In genomic region chr5:137758921-137759534, GRCm38 (mm10) we compare ENCODE assay signal across 15 mouse cellular contexts. TPM values are rescaled to one million over a fixed set of nuclear protein-coding genes. Genes with fewer than 3 reads are reported as not detected.
DNase-seq lines count a peak whose midpoint lies in the region; ATAC-seq lines count a peak whose summit lies in the region.
"Had no signal": no experiment of that assay in that cellular context is flagged by ENCODE, and none has a peak within 500 bp of the region (broad histone marks: within the 10 kb centered on the region; RNA-seq: fewer than 3 reads in every experiment).

No protein-coding gene starts in this region.

- H3K4me3 ChIP-seq in forebrain, embryonic 13.5 days = no peak overlapping the region
- H3K4me3 ChIP-seq in forebrain, embryonic 11.5 days (ENCODE audit: low read depth, low read length) = no peak overlapping the region
- H3K4me3 ChIP-seq in lung, embryonic 15.5 days = no peak overlapping the region
- no peak overlapping the region for H3K4me3 ChIP-seq in forebrain, embryonic 16.5 days (replicated peaks; ENCODE audit: low read length)
- peak overlapping the region; percentile 18; the same call in 1 of the 2 replicates for H3K4me3 ChIP-seq in neural tube, embryonic 15.5 days (replicated peaks)
- H3K4me3 ChIP-seq: myocyte had no signal

- H3K36me3 ChIP-seq in forebrain, embryonic 13.5 days (ENCODE audit: poor library complexity, severe bottlenecking) = peaks cover 33% of the 10 kb centered on the region
- no peaks in the 10 kb centered on the region; the same call in 1 of the 2 replicates for H3K36me3 ChIP-seq in forebrain, embryonic 11.5 days (ENCODE audit: control insufficient read depth, insufficient read depth, low read length)
- H3K36me3 ChIP-seq in lung, embryonic 15.5 days = peaks cover 29% of the 10 kb centered on the region
- no peaks in the 10 kb centered on the region for H3K36me3 ChIP-seq in forebrain, embryonic 16.5 days (ENCODE audit: control insufficient read depth, insufficient read depth)
- peaks cover 11% of the 10 kb centered on the region; the same call in 1 of the 2 replicates for H3K36me3 ChIP-seq in neural tube, embryonic 15.5 days

- no peak overlapping the region for H3K4me2 ChIP-seq in forebrain, embryonic 13.5 days
- H3K4me2 ChIP-seq in forebrain, embryonic 11.5 days (ENCODE audit: low read depth, low read length, severe bottlenecking) = no peak overlapping the region
- no peak overlapping the region for H3K4me2 ChIP-seq in lung, embryonic 15.5 days
- no peak overlapping the region for H3K4me2 ChIP-seq in forebrain, embryonic 16.5 days (ENCODE audit: low read length)
- peak overlapping the region; percentile 44 for H3K4me2 ChIP-seq in neural tube, embryonic 15.5 days

- peak overlapping the region; percentile 18; the same call in 1 of the 2 replicates for H3K9ac ChIP-seq in forebrain, embryonic 13.5 days
- H3K9ac ChIP-seq in forebrain, embryonic 11.5 days (ENCODE audit: low read length) = no peak overlapping the region
- no peak overlapping the region for H3K9ac ChIP-seq in lung, embryonic 15.5 days
- H3K9ac ChIP-seq in forebrain, embryonic 16.5 days (replicated peaks; ENCODE audit: low read depth, low read length) = no peak overlapping the region
- H3K9ac ChIP-seq in neural tube, embryonic 15.5 days (replicated peaks) = peak overlapping the region; percentile 30; the same call in 1 of the 2 replicates

- H3K27me3 ChIP-seq in forebrain, embryonic 13.5 days = no peaks in the 10 kb centered on the region
- H3K27me3 ChIP-seq in forebrain, embryonic 11.5 days (ENCODE audit: control insufficient read depth, insufficient read depth, low read length) = no peaks in the 10 kb centered on the region
- no peaks in the 10 kb centered on the region for H3K27me3 ChIP-seq in lung, embryonic 15.5 days
- H3K27me3 ChIP-seq in forebrain, embryonic 16.5 days (replicated peaks; ENCODE audit: control insufficient read depth, insufficient read depth, low read length) = no peaks in the 10 kb centered on the region
- H3K27me3 ChIP-seq in neural tube, embryonic 15.5 days (replicated peaks) = no peaks in the 10 kb centered on the region

- no peak for ATAC-seq in forebrain, embryonic 13.5 days
- no peak for ATAC-seq in forebrain, embryonic 11.5 days (replicated peaks; ENCODE audit: low FRiP score)
- no peak for ATAC-seq in lung, embryonic 15.5 days (ENCODE audit: borderline replicate concordance, extremely low read depth, low FRiP score, low TSS enrichment)
- no peak for ATAC-seq in forebrain, embryonic 16.5 days
- ATAC-seq in neural tube, embryonic 15.5 days (ENCODE audit: low FRiP score) = no peak
- no peak for ATAC-seq in megakaryocyte progenitor cell, adult 5-6 weeks (replicated peaks; ENCODE audit: poor library complexity)

- H3K4me1 ChIP-seq in forebrain, embryonic 13.5 days = peaks cover 53% of the 10 kb centered on the region
- H3K4me1 ChIP-seq in forebrain, embryonic 11.5 days (replicated peaks; ENCODE audit: control insufficient read depth, insufficient read depth, low read length) = no peaks in the 10 kb centered on the region
- H3K4me1 ChIP-seq in lung, embryonic 15.5 days = peaks cover 18% of the 10 kb centered on the region
- H3K4me1 ChIP-seq in forebrain, embryonic 16.5 days (replicated peaks; ENCODE audit: control insufficient read depth, insufficient read depth, low read length) = peaks cover 40% of the 10 kb centered on the region
- peaks cover 27% of the 10 kb centered on the region for H3K4me1 ChIP-seq in neural tube, embryonic 15.5 days

- no peaks in the 10 kb centered on the region for H3K9me3 ChIP-seq in forebrain, embryonic 13.5 days (replicated peaks)
- H3K9me3 ChIP-seq in forebrain, embryonic 11.5 days (ENCODE audit: control insufficient read depth, low read length) = no peaks in the 10 kb centered on the region
- H3K9me3 ChIP-seq in lung, embryonic 15.5 days = no peaks in the 10 kb centered on the region
- no peaks in the 10 kb centered on the region for H3K9me3 ChIP-seq in forebrain, embryonic 16.5 days (ENCODE audit: control insufficient read depth, low read length)
- H3K9me3 ChIP-seq in neural tube, embryonic 15.5 days (replicated peaks) = no peaks in the 10 kb centered on the region

- 92% methylated on average over 19 of the region's 19 CpGs for WGBS in forebrain, embryonic 13.5 days
- 91% methylated on average over 19 of the region's 19 CpGs for WGBS in forebrain, embryonic 11.5 days
- 87% methylated on average over 19 of the region's 19 CpGs for WGBS in lung, embryonic 15.5 days
- 81% methylated on average over 19 of the region's 19 CpGs for WGBS in forebrain, embryonic 16.5 days
- WGBS in neural tube, embryonic 15.5 days = 84% methylated on average over 19 of the region's 19 CpGs

- H3K27ac ChIP-seq in forebrain, embryonic 13.5 days = peak overlapping the region; percentile 59
- H3K27ac ChIP-seq in forebrain, embryonic 11.5 days (ENCODE audit: low read depth, low read length) = no peak overlapping the region
- peak overlapping the region; percentile 24; the same call in 1 of the 2 replicates for H3K27ac ChIP-seq in lung, embryonic 15.5 days
- H3K27ac ChIP-seq in forebrain, embryonic 16.5 days (ENCODE audit: low read length) = peak overlapping the region; percentile 25
- H3K27ac ChIP-seq in neural tube, embryonic 15.5 days (replicated peaks) = peak overlapping the region; percentile 80

- no peak for DNase-seq in forebrain, embryonic 11.5 days (ENCODE audit: low spot score)
- DNase-seq in lung, adult 18-20 months = no peak
- DNase-seq in urinary bladder, postnatal 14 days (ENCODE audit: low spot score) = no peak
- DNase-seq: B cell, adult 2 months; gastrocnemius, postnatal 25 days; kidney, adult 8-10 months; liver; lung, postnatal 36 days; thymus, postnatal 25 days had no signal

RNA-seq across cellular contexts. Expression of gene Tsc22d4, which starts 13.5 kb away (rescaled TPM):
- polyA plus RNA-seq in forebrain, embryonic 13.5 days (2015; fragmentation: Nextera tagmentation; extraction: Ambion mirVana) = 64.3 and 71.0 TPM in 2 replicates
- 81.1 and 83.5 TPM in 2 replicates for polyA plus RNA-seq in forebrain, embryonic 11.5 days (2014; fragmentation: Nextera tagmentation; extraction: Ambion mirVana)
- 136 and 150 TPM in 2 replicates for polyA plus RNA-seq in lung, embryonic 15.5 days (2015; fragmentation: Nextera tagmentation; extraction: Ambion mirVana)
- 69.1 and 72.2 TPM in 2 replicates for polyA plus RNA-seq in forebrain, embryonic 16.5 days (2015; fragmentation: Nextera tagmentation; extraction: Ambion mirVana)
- 110 and 134 TPM in 2 replicates for polyA plus RNA-seq in neural tube, embryonic 15.5 days (2015; fragmentation: Nextera tagmentation; extraction: Ambion mirVana)
- total RNA-seq in megakaryocyte progenitor cell, adult 5-6 weeks (2015) = 39.6 and 58.5 TPM in 2 replicates
- total RNA-seq in megakaryocyte progenitor cell, adult 5-6 weeks (2017) = 92.1 and 96.5 TPM in 2 replicates

RNA-seq across cellular contexts. Expression of gene Nyap1, which starts 17.6 kb away (rescaled TPM):
- 25.0 and 26.5 TPM in 2 replicates for polyA plus RNA-seq in forebrain, embryonic 13.5 days (2015; fragmentation: Nextera tagmentation; extraction: Ambion mirVana)
- 3.8 and 4.4 TPM in 2 replicates for polyA plus RNA-seq in forebrain, embryonic 11.5 days (2014; fragmentation: Nextera tagmentation; extraction: Ambion mirVana)
- polyA plus RNA-seq in lung, embryonic 15.5 days (2015; fragmentation: Nextera tagmentation; extraction: Ambion mirVana) = 1.6 and 1.8 TPM in 2 replicates
- polyA plus RNA-seq in forebrain, embryonic 16.5 days (2015; fragmentation: Nextera tagmentation; extraction: Ambion mirVana) = 52.3 and 59.8 TPM in 2 replicates
- polyA plus RNA-seq in neural tube, embryonic 15.5 days (2015; fragmentation: Nextera tagmentation; extraction: Ambion mirVana) = 32.7 and 41.3 TPM in 2 replicates
- total RNA-seq in megakaryocyte progenitor cell, adult 5-6 weeks (2015) = 0.02 and 0.05 TPM in 2 replicates
- total RNA-seq in megakaryocyte progenitor cell, adult 5-6 weeks (2017) = 0.07 and 0.17 TPM in 2 replicates

RNA-seq across cellular contexts. Expression of gene Ppp1r35, which starts 19.6 kb away (rescaled TPM):
- polyA plus RNA-seq in forebrain, embryonic 13.5 days (2015; fragmentation: Nextera tagmentation; extraction: Ambion mirVana) = 38.3 and 45.0 TPM in 2 replicates
- polyA plus RNA-seq in forebrain, embryonic 11.5 days (2014; fragmentation: Nextera tagmentation; extraction: Ambion mirVana) = 72.8 and 77.9 TPM in 2 replicates
- polyA plus RNA-seq in lung, embryonic 15.5 days (2015; fragmentation: Nextera tagmentation; extraction: Ambion mirVana) = 33.7 and 33.9 TPM in 2 replicates
- polyA plus RNA-seq in forebrain, embryonic 16.5 days (2015; fragmentation: Nextera tagmentation; extraction: Ambion mirVana) = 28.7 and 34.4 TPM in 2 replicates
- polyA plus RNA-seq in neural tube, embryonic 15.5 days (2015; fragmentation: Nextera tagmentation; extraction: Ambion mirVana) = 38.2 and 42.3 TPM in 2 replicates
- total RNA-seq in megakaryocyte progenitor cell, adult 5-6 weeks (2015) = 64.5 and 77.4 TPM in 2 replicates
- total RNA-seq in megakaryocyte progenitor cell, adult 5-6 weeks (2017) = 38.4 and 38.6 TPM in 2 replicates

RNA-seq across cellular contexts. Expression of gene Mepce, which starts 28.4 kb away (rescaled TPM):
- polyA plus RNA-seq in forebrain, embryonic 13.5 days (2015; fragmentation: Nextera tagmentation; extraction: Ambion mirVana) = 10.3 and 12.3 TPM in 2 replicates
- 11.9 and 12.4 TPM in 2 replicates for polyA plus RNA-seq in forebrain, embryonic 11.5 days (2014; fragmentation: Nextera tagmentation; extraction: Ambion mirVana)
- 11.5 and 12.3 TPM in 2 replicates for polyA plus RNA-seq in lung, embryonic 15.5 days (2015; fragmentation: Nextera tagmentation; extraction: Ambion mirVana)
- 10.2 and 11.9 TPM in 2 replicates for polyA plus RNA-seq in forebrain, embryonic 16.5 days (2015; fragmentation: Nextera tagmentation; extraction: Ambion mirVana)
- polyA plus RNA-seq in neural tube, embryonic 15.5 days (2015; fragmentation: Nextera tagmentation; extraction: Ambion mirVana) = 10.0 and 12.7 TPM in 2 replicates
- 34.6 and 37.4 TPM in 2 replicates for total RNA-seq in megakaryocyte progenitor cell, adult 5-6 weeks (2015)
- 13.8 and 16.7 TPM in 2 replicates for total RNA-seq in megakaryocyte progenitor cell, adult 5-6 weeks (2017)

RNA-seq across cellular contexts. Expression of gene Zcwpw1, which starts 28.6 kb away (rescaled TPM):
- polyA plus RNA-seq in forebrain, embryonic 13.5 days (2015; fragmentation: Nextera tagmentation; extraction: Ambion mirVana) = 12.7 and 15.4 TPM in 2 replicates
- polyA plus RNA-seq in forebrain, embryonic 11.5 days (2014; fragmentation: Nextera tagmentation; extraction: Ambion mirVana) = 18.1 and 21.2 TPM in 2 replicates
- 23.1 and 28.2 TPM in 2 replicates for polyA plus RNA-seq in lung, embryonic 15.5 days (2015; fragmentation: Nextera tagmentation; extraction: Ambion mirVana)
- polyA plus RNA-seq in forebrain, embryonic 16.5 days (2015; fragmentation: Nextera tagmentation; extraction: Ambion mirVana) = 11.1 and 11.2 TPM in 2 replicates
- polyA plus RNA-seq in neural tube, embryonic 15.5 days (2015; fragmentation: Nextera tagmentation; extraction: Ambion mirVana) = 14.9 and 17.0 TPM in 2 replicates
- total RNA-seq in megakaryocyte progenitor cell, adult 5-6 weeks (2015) = 6.2 and 9.1 TPM in 2 replicates
- 10.5 and 11.8 TPM in 2 replicates for total RNA-seq in megakaryocyte progenitor cell, adult 5-6 weeks (2017)

Comparison
In these comparisons a context has a peak if more than half of its experiments do, and no peak if none do; other contexts are left out.
1. H3K9ac ChIP-seq: peak in forebrain, embryonic 13.5 days (single experiment) and neural tube, embryonic 15.5 days (single experiment); none in forebrain, embryonic 11.5 days (single experiment), lung, embryonic 15.5 days (single experiment) and forebrain, embryonic 16.5 days (single experiment).